Mouse (Mus musculus) 3T3-L1 (cell line): Measurements from ENCODE around the gene Gm20388.

Experiments
- DNase-seq: peaks from one replicate; pipeline ENCODE4 v3.0.0-alpha.2; 2015; ENCODE audit warnings: low read depth, low spot score

The Gm20388 gene

DNA sequence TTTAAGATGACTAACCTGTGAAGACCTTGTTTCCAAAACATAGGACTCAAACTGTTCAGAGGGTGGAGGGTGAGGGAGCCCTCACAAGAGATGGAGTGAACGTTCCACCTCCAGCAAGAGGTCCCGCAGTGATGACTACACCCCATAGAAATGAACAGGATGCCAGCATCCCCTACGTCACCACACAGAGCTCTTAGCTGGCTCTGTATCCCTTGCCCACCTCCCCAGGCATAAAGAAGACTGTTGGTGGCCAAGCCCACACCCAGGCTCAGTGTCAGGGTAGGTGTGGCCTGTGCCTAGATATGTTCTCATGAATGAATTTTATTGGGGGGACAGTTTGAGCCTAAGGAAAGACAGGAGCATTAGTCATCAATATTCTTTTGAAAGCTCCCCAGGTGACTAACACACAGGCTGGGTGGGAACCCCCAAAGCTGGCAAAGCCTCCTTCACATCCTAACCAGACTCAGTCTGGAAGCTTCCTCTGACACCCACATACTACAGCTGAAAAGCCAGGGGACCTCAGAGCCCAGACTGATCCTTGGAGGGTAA is 2638.3 kb downstream of the Gm20388 start:
- DNase-seq = peak; percentile 86

DNA sequence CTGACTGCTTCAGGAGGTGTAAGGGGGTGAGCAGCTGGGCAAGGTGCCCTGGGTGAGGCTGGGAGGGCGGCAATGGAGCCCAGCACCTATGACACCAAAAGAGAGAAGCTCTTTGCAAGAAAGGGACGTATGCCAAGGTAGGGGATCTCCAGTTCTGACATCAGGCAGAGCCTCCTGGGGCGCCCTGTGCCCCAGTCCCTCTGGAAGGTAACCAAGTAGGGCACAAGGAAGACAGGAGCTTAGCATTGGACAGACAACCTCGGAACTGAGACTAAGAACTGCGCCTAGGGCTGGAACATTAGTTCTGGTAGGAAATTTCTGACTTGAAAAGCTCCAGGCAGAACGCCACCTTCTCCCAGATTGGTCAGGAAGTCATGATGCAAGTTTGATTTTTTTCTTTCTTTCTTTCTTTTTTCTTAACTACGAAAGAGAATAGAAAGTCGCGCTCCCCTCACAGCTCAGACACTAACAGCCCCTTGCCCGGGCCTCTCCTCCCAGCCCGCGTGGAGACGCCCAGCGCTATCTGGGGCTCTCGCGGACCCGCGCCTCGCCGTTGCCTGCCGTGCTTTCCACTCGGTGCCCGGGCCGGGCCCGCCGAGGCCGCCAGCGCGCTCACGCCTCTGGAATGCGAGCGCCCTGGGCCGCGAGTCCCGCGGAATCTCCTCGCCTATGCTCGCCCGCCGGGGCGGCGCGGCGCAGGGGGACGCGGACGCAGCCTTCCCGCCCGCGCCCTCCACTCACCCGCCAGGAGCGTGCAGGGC is 2639.8 kb downstream of the Gm20388 start:
- peak; percentile 63 for DNase-seq

DNA sequence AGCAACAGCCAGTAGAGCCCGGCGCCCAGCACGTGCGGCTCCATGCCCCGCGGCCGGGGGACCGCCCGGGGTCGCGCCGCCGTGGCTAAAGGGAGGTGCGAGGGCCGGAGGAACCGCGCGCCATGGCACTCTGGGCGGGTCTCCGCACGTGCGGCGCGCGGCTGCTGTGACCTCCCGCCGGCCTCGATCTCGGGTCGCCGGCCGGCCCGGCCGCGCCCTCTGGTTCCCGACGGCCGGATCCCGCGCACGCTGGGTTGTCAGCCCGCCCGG is 2640.3 kb downstream of the Gm20388 start:
- DNase-seq = no peak

DNA sequence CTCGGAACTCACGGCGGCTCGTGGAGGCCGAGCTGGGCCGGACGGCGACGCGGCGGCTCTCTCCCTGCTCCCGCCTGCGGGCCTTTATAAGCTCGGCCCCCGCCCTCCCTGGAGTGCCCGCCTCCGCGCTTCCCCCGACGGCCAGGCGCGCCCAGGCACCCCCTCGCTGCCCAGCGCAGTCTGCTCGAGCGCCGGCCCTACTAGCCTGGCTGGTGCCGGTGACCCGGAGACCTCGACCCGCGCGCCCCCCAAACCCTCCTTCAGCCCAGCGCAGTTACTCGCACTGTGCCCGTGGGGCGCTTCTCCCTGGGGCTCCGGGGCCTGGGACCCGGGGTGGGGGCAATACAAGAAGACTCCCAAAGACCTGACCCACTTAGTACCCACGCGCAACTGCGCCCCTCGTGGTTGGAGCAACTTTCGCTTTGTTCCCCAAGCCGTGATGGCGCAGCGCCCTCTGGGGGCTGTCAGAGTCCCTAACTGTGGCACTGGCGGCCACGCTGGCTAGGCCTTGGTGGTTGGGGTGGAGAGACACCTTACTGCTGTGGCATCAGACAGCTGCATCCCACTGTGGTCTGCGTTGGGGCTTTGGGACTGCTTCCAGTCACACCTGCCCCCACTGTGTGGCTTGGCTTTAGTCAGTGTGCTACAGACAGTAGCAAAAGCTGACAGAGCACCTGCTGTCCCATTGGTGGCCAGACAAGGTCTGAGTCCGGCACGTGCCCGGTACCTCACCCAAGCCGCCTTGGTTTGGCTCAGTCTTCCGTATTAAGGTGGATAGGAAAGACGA is 2640.8 kb downstream of the Gm20388 start, which contains the start of gene Piezo1:
Gene Piezo1, minus strand, starts transcription at position 65 of the 787 bp plus-strand sequence.
- DNase-seq = peak; percentile 91

DNA sequence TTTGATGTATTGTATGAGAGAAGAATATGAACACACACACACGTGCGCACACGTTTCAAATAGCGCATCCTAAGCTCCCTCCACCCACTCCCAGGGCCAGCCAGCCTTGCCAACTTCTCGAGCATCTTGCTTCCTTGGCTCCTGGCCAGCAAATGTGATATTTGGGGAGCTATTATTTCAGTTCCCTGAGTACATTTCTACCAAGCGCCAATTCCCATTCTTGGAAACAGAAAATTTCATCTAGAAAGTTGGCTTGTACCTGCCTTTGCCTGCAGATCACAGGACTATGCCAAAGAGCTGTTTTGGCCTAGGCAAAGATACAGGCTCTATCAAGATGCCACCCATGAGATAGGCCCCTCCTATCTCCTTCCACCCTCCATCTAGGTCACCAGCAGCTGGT is 2644.1 kb downstream of the Gm20388 start:
- no peak for DNase-seq

DNA sequence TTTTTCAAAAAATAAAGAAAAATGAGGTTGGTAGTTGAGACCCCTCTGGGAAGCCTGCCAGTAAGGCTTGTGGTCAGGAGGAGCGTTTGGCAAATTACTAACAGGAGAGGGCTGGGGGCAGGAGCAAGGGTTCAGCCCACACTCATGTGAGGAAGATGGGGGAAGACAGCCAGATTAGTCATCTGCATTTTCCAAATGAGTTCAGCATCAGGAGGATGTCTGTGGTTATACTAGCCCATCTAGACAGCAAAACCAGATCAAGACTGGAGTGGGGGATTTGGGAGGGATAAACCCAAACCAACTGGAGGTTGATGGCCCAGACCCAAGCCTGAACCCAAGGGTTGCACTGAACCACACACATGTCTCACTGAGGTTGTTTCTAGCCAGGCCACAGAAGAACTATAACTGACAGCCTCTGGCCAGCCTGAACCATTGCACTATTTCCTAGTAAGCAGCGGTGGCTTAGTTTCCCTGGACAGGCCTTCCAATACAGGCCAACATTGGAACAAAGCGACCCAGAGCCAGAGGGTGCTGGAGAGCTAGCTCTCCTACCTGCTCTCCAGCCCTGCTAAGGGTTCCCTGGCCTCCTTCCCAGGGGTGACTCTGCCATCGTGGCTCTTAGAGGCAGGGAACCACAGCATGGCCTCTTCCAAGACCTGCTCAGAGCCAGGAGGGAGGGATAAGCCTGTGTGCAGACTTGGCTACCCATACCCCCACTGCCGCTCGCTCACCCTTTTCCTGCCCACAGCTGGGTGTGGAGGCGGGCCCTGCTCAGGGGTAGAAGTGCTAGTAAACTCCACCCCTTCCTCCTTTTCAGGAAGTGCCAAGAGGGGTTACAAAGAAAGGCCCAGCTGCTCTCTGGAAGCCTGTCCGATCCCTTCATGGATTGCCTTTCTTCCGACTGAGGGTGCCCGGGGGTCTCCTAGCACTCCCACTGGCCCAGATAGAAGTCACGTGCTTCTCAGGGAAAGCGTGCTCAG is 2645.7 kb downstream of the Gm20388 start:
- DNase-seq = peak; percentile 98

DNA sequence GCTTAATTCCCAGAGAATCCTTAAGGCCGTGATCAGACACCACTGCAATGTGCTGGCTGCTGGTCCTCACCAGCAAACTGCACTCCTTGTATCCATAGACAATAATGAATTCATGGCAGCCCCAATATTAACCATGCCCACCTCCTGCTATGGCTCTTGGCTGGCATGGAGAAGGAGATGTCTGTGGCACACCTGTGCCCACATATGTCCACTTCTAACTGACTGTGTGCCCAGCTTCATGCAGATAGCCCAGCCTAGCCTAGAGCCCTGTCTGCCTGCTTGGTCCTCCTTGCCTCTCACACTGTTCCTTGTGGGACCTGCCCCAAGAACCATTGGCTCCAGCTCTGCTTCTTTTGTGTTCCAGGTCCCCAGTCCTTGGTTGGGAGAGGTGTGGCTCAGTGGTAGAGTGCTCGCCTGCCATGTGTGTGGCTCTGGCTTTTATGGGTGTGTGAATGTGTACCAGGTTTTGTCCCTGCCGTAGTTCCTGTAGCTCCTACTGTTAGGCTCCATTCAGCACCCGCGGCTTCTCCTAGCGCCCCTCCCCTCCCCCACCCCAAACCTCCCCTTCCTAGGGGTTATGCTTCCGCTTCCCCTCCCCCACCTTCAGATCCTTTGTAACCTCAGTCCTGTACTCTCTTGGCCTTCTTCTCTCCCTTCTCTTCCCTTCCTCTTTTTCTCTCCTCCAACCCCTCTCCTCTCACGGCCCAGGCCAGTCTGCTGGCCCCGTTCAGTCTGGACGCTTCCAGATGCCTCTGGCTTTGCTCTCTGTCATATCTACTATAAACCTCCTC is 2646.8 kb downstream of the Gm20388 start:
- DNase-seq = peak; percentile 42

DNA sequence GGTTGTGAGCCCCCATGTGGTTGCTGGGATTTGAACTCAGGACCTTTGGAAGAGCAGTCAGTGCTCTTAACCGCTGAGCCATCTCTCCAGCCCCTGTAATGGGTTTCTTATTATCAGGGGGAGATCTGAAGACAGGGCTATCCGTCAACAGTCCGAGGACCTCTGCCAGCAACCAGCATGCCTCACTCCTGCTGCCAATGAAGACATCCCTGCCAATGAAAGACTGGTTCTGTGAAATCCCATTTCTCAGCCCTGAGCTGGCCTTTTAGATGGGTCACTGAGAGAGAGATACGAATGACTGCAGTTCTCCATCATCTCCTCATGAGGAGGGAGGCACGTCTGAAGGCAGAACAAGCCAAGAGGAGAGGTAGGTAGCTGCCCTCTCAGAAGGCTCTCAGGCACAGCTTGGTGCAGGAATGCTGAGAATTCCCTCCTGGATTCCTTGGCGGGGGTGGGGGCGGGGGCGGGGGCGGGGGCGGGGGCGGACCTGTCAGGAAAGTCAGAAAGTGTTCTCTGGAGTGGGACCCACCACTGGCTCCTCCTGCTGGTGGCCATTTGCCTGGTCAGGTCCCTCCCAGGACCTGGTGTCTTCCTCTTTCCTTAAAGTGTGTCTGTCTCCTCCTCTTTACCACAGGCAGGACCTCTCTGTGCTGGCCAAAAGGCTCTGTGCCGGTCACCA is 2648.2 kb downstream of the Gm20388 start:
- DNase-seq = peak; percentile 76

DNA sequence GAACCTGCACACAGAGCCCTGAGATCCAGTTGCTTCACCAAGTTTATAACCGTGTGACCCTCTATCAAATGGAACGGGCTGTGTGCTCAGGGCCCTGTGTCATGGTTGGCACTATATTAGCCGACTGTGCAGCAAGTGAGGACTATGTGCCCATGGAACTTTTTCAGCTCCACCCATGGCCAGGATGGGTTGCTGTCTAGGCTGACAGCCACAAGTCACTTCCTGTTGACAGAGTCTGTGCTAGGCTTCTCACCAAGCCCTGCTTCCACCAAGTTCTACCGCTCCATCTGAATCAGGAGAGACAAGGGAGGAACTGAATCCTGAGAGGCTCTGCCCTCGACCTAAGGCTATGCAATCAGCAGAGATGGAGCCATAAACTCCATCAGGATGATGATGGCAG is 2650.6 kb downstream of the Gm20388 start:
- DNase-seq = no peak

DNA sequence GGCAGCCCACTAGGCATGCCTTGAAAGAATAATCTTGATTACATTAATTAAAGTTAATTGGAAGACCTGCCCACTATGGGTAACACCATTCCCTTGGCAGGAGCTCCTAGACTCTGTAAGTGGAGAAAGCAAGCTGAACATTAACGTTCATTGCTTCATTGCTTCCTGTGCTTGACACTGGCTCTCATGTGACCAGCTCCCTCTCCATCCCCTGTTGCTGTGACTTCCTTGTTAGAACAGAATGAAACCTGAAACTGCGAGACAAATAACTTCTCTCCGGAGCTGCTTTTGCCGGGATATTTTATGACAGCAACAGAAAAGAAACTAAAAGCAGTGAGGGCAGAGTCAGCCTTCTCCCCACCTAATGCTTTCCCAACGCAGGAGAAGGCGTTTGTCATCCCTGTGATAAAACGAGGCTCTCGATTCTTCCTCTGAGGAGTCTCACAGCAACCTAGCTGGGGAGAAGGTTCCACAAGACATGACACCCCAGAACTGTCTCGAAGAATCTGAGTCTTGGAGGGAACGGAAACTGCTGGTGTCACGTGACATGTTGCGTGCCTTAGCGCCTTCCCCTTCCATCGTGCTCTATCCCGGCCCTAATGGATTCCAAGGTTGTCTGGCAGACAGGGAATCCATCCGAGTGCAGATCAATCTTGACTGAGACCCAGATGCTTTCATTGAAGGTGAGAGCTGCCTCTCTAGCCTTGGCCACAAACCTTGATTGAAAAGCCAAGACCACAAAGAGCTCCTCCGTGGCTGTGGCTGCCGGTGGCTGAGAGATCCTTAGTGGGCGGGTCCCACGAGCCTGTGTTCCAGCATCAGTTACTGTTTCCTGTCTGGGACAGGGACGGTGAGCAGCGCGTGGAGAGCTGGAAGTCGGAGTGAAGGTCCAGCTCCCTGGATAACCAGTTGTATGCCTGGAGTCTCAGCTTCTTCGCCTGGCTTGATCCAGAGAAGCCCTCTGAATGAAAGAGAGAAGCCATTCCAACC is 2654.0 kb downstream of the Gm20388 start:
- DNase-seq = no peak

DNA sequence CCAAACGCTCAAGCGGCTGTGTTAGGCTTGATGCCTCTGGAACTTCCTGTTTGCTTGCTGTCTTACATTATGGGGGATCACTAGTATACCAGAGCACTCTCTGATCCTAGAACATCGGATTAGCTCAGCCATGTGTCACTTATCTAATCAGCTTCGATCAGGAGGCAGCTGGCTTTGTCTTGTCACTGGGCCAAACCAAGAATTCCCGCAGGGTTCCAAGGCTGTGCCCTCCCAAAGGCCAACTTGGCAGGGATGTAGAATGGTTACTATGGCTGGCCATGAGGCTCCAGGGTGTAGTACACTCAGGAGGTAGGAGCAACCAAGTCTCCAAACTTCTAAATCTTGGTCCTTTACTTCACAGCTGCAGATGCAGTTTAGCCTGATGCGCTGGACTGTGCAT is 2656.1 kb downstream of the Gm20388 start:
- DNase-seq = peak; percentile 78

DNA sequence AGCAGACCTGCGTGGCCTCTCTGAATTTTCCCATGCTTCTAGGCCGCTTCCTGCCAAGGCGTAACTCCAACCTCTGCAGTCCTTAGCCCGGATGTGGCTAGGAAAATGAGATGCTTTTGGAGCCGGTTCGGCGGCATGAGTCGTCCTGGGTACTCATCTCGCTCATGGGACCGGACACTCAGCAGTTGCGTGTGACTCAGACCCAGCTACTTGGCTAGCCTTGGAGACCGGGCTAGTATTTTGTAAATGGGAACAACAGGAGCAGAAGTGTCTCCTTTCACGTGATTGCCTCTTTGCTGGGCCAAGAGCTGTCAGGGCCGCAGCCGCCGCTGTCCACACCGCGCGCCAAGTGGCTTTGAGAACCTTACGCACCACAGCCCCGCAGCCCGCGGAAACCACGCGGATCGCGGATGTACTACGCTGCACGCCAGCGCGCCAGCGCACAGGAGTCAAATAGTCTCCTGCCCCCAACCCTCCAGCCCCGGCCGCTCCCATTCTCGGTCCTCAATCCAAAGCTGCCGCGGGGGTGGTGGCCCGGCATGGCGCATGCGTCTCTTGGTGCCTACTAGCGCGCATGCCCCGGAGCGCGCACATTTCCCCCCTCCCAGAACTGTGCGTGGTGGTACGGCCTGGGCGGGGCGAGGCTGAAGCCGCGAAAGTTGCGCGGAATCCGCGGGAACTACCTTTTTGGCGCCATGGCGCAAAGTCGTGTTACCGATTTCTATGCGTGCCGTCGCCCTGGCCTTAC is 2656.9 kb downstream of the Gm20388 start, which contains the start of gene Cdt1:
Gene Cdt1, plus strand, starts transcription at position 655 of the 748 bp plus-strand sequence.
- peak; percentile 97 for DNase-seq

DNA sequence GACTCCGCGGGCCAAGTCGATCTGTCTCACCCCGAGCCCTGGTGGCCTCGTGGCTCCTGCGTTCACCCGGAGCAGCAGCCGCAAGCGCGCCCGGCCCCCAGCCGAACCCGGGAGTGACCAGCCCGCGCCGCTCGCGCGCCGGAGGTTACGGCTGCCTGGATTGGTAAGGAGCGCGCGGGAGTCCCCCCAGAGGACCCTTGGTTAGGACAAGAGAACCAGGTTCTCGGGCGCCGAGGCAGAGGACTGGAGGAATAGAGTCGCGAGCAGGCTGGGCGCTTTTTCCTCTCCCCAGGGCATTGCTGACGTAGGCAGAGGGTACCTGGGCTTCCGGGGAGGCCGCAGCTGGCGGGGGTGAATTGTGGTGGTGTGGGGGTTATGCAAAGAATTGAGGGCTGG is 2657.5 kb downstream of the Gm20388 start:
- DNase-seq = peak; percentile 45

DNA sequence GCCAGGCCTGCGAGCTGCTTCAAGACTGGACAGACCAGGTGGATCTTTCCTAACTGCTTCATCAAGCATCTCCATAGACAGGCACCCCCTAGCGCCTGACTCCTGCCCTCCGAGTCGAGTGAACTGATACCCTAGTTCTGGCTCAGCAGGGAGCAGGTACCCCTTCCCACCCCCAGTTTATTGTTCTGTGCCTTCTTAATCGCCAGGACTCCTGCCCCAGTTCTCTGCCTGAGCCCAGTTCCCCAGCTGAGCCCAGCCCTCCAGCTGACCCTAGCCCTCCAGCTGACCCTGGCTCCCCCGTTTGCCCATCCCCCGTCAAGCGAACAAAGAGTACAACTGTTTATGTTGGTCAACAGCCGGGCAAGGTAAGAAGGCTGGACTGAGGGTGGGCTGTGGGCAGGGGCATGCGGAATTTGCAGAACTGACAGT is 2658.3 kb downstream of the Gm20388 start:
- peak; percentile 62 for DNase-seq

DNA sequence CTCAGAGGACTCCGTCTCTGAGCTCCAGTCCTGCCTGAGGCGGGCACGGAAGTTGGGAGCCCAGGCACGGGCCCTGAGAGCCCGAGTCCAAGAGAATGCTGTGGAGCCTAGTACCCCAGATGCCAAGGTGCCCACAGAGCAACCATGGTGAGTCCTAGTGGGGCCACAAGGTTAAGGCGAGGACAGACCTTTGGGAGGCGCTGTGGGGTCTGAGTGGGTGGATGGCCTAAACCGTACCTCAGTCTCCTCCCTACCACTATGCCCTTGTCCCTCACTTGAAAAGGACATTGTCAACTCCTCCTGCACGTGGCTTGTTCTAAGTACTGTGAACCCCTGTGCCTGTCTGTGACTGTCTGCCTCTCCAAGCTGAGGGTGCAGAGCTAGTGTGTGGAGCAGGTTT is 2658.7 kb downstream of the Gm20388 start:
- no peak for DNase-seq

DNA sequence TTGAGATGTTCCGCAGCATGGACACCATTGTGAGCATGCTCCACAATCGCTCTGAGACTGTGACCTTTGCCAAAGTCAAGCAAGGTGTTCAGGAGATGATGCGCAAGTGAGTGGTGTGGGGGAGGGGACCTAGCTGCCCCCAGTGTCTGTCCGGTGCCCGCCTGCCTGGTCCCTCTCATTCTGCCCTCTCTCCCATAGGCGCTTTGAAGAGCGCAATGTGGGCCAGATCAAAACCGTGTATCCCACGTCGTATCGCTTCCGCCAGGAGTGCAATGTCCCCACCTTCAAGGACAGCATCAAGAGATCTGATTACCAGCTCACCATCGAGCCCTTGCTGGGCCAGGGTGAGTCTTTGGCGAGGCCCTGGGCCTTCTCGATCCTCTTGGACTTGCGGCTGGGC is 2659.4 kb downstream of the Gm20388 start:
- DNase-seq = no peak

DNA sequence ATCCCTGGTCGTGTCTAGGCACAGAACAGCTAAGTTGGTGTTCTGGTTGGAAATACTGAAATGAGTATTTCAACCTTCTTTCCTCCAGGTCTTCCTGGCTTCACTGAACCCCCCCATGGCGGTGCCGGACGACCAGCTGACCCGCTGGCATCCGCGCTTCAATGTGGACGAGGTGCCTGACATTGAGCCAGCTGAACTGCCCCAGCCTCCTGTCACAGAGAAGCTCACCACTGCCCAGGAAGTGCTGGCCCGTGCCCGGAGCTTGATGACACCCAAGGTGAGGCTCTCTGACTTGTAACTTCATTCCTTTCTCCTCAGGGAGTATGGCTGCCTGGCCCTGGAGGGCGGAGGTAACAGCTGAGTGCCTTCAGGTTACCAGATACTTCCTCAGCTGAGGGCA is 2660.5 kb downstream of the Gm20388 start:
- DNase-seq = no peak

DNA sequence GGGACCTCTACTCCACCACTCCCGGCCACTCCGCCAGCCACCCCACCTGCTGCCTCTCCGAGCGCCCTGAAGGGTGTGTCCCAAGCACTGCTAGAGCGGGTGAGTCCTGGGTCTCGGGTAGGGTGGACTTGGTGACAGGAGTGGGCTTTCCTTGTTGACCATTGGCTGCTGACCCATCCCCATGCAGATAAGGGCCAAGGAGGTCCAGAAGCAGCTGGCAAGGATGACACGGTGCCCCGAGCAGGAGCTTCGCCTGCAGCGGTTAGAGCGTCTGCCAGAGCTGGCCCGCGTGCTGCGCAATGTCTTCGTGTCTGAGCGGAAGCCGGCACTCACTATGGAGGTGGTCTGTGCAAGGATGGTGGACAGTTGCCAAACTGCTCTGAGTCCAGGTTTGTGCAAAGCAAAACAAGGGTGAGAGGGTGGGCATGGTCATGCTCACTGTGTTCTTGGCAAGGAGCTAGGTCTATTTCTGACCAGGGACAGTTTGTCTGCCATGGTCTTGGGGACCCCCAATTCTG is 2661.2 kb downstream of the Gm20388 start:
- DNase-seq = no peak
